Mouse (Mus musculus): Measurements from ENCODE around the gene Lrfn2. TPM values are rescaled to one million over a fixed set of nuclear protein-coding genes. Genes with fewer than 3 reads are reported as not detected.

The Lrfn2 gene
- polyA plus RNA-seq, 1 experiment: 3.1 TPM

DNA sequence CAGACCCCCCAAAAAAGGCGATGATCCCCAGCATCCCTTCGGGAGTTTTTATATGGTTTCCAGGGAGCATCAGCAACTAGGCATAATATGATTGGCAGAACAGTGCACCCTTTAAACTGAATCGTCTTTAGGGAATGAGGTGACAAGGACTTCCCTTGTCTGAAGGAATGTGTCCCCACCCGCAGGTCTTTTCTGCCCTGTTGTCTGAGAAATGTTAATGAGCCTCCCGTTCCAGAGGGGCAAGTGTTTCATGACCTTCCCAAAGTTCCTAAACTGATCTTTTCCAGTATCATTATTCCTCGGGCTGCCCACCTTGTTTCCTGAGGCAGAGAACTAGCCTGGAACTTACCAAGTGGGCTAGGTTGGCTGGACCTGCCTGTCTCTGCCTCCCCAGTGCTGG is 40.7 kb downstream of the Lrfn2 start:
- 61% methylated on average over 6 of the region's 6 CpGs for WGBS
- no peak for DNase-seq
- TF ChIP-seq POLR2A (IDR thresholded peaks at IDR 0.05; ENCODE audit: borderline replicate concordance, insufficient read depth, low read length): no peak
- no peak for TF ChIP-seq CTCF (IDR thresholded peaks at IDR 0.05; ENCODE audit: borderline replicate concordance, insufficient read depth, low read depth, low read length)
- Histone ChIP-seq H3K27ac (ENCODE audit: insufficient read depth, low read length) (no peak overlapping the region), H3K4me3 (replicated peaks; ENCODE audit: insufficient read depth, low read depth, low read length) (no peak overlapping the region), H3K27me3 (ENCODE audit: control insufficient read depth, insufficient read depth, low read length) (no peaks in the 10 kb centered on the region; the same call in 1 of the 2 replicates), H3K4me1 (ENCODE audit: control insufficient read depth, insufficient read depth, low read length) (peaks cover 4% of the 10 kb centered on the region)

GRCm38 (mm10) chr17:48973394-48973793 is 41.2 kb downstream of the Lrfn2 start:
- Histone ChIP-seq H3K4me1 (ENCODE audit: control insufficient read depth, insufficient read depth, low read length) (peaks cover 6% of the 10 kb centered on the region), H3K4me3 (replicated peaks; ENCODE audit: insufficient read depth, low read depth, low read length) (no peak overlapping the region)

GRCm38 (mm10) chr17:48975055-48975454 is 42.9 kb downstream of the Lrfn2 start:
- 61% methylated on average over 4 of the region's 4 CpGs for WGBS
- H3K27ac ChIP-seq (ENCODE audit: insufficient read depth, low read length): no peak overlapping the region
- DNase-seq: no peak

More at GRCm38 (mm10) chr17:48973394-48973793, 41.2 kb downstream of the Lrfn2 start:
- Histone ChIP-seq H3K27me3 (ENCODE audit: control insufficient read depth, insufficient read depth, low read length) (no peaks in the 10 kb centered on the region; the same call in 1 of the 2 replicates), H3K27ac (ENCODE audit: insufficient read depth, low read length) (no peak overlapping the region)
- WGBS: 70% methylated on average over 3 of the region's 3 CpGs
- TF ChIP-seq POLR2A (IDR thresholded peaks at IDR 0.05; ENCODE audit: borderline replicate concordance, insufficient read depth, low read length) (no peak), CTCF (IDR thresholded peaks at IDR 0.05; ENCODE audit: borderline replicate concordance, insufficient read depth, low read depth, low read length) (no peak)
- no peak for DNase-seq

GRCm38 (mm10) chr17:48976611-48977022 is 44.4 kb downstream of the Lrfn2 start:
- no peak overlapping the region for H3K4me3 ChIP-seq (replicated peaks; ENCODE audit: insufficient read depth, low read depth, low read length)
- no peak for TF ChIP-seq CTCF (IDR thresholded peaks at IDR 0.05; ENCODE audit: borderline replicate concordance, insufficient read depth, low read depth, low read length)
- TF ChIP-seq POLR2A (IDR thresholded peaks at IDR 0.05; ENCODE audit: borderline replicate concordance, insufficient read depth, low read length): no peak
- WGBS: 76% methylated on average over 5 of the region's 5 CpGs
- peaks cover 6% of the 10 kb centered on the region for H3K4me1 ChIP-seq (ENCODE audit: control insufficient read depth, insufficient read depth, low read length)
- no peaks in the 10 kb centered on the region; the same call in 1 of the 2 replicates for H3K27me3 ChIP-seq (ENCODE audit: control insufficient read depth, insufficient read depth, low read length)
- peak in 1 of 2 experiments; percentile 7 for DNase-seq
- H3K27ac ChIP-seq (ENCODE audit: insufficient read depth, low read length): no peak overlapping the region

More at GRCm38 (mm10) chr17:48975055-48975454, 42.9 kb downstream of the Lrfn2 start:
- no peaks in the 10 kb centered on the region; the same call in 1 of the 2 replicates for H3K27me3 ChIP-seq (ENCODE audit: control insufficient read depth, insufficient read depth, low read length)
- TF ChIP-seq CTCF (IDR thresholded peaks at IDR 0.05; ENCODE audit: borderline replicate concordance, insufficient read depth, low read depth, low read length) (no peak), POLR2A (IDR thresholded peaks at IDR 0.05; ENCODE audit: borderline replicate concordance, insufficient read depth, low read length) (no peak)
- no peak overlapping the region for H3K4me3 ChIP-seq (replicated peaks; ENCODE audit: insufficient read depth, low read depth, low read length)
- peaks cover 6% of the 10 kb centered on the region for H3K4me1 ChIP-seq (ENCODE audit: control insufficient read depth, insufficient read depth, low read length)

DNA sequence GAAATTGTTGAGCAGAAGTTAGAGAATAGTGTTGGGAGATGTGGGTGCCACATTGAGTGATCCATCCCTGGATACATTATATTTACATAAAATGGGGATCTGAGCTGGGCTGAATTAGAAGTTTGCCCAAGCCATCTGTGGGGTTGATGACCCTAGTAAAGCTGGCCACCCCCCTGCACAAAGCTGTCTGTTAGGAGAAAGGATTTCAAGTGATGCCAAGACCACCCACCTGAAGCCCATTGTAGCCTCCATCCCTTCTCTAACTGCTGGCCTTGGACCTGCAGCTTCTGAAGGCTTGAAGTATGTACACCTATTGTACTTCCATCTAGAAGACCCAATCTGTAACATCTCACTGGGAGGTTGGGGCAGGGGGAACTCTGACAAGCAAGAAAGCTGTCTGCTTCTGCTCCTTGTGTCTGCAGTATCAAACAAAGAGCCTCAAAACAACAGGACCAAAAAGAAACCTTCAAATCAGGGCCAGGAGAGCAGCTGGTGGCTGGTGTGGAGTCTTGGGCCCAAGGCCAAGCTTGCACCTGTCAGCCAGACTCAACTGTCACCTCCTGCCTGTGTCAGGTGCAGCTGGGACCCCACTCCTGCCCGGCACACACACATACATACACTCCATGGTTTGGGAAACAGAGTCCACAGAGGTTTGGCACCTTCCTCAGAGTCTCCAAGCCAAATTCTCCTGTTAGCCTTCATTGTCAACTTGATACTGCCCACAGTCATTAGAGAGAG is 63.2 kb downstream of the Lrfn2 start:
- Histone ChIP-seq H3K4me3 (replicated peaks; ENCODE audit: insufficient read depth, low read depth, low read length) (no peak overlapping the region), H3K27me3 (ENCODE audit: control insufficient read depth, insufficient read depth, low read length) (no peaks in the 10 kb centered on the region), H3K27ac (ENCODE audit: insufficient read depth, low read length) (no peak overlapping the region), H3K4me1 (ENCODE audit: control insufficient read depth, insufficient read depth, low read length) (no peaks in the 10 kb centered on the region)
- TF ChIP-seq POLR2A (IDR thresholded peaks at IDR 0.05; ENCODE audit: borderline replicate concordance, insufficient read depth, low read length): no peak
- no peak for TF ChIP-seq CTCF (IDR thresholded peaks at IDR 0.05; ENCODE audit: borderline replicate concordance, insufficient read depth, low read depth, low read length)
- DNase-seq: no peak
- 50% methylated on average over 1 of the region's 1 CpGs for WGBS

- no peak for TF ChIP-seq POLR2A (IDR thresholded peaks at IDR 0.05; ENCODE audit: borderline replicate concordance, insufficient read depth, low read length)
- TF ChIP-seq CTCF (IDR thresholded peaks at IDR 0.05; ENCODE audit: borderline replicate concordance, insufficient read depth, low read depth, low read length): no peak
- WGBS: 35% methylated on average over 11 of the region's 11 CpGs
- H3K4me3 ChIP-seq (replicated peaks; ENCODE audit: insufficient read depth, low read depth, low read length): no peak overlapping the region
- H3K27ac ChIP-seq (ENCODE audit: insufficient read depth, low read length): no peak overlapping the region
- no peaks in the 10 kb centered on the region for H3K27me3 ChIP-seq (ENCODE audit: control insufficient read depth, insufficient read depth, low read length)
- no peaks in the 10 kb centered on the region for H3K4me1 ChIP-seq (ENCODE audit: control insufficient read depth, insufficient read depth, low read length)
- DNase-seq: no peak
Observed at GRCm38 (mm10) chr17:48999463-49000227, 67.5 kb downstream of the Lrfn2 start.

DNA sequence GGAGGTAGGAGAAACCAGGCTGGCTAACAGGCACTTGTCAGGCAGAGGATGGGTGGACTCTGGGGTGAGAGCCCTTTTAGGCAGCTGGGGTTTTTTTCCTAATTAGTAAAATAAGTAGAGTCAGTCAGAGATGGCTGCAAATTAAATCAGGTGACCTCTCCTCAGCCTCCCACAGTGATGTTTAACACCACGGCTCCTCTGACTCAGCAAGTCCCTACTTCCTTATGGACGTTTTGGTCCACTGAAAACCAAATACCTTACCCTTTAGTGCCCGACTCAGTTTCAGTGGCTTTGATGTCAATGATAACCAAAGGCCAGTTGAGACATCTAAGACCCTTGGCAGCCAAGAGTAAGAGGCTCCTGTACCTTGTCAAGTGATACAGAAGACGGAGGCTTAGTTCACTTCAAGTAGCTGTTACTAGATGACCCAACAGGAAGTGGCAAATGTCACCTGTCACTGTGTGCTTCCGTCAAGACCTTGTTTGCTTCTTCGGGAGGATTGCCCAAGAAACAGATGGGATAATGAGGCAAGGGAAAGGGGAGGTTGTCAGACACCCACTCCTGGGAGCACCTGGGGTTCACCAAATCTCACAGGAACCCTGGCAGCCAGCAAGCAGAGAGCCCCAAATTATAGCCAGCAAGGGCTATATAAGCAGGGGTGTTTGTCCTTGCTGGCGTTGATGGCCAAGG is 77.3 kb downstream of the Lrfn2 start:
- no peak for TF ChIP-seq CTCF (IDR thresholded peaks at IDR 0.05; ENCODE audit: borderline replicate concordance, insufficient read depth, low read depth, low read length)
- H3K27ac ChIP-seq (ENCODE audit: insufficient read depth, low read length): no peak overlapping the region
- no peak overlapping the region for H3K4me3 ChIP-seq (replicated peaks; ENCODE audit: insufficient read depth, low read depth, low read length)
- no peak for DNase-seq
- no peaks in the 10 kb centered on the region for H3K27me3 ChIP-seq (ENCODE audit: control insufficient read depth, insufficient read depth, low read length)
- no peaks in the 10 kb centered on the region for H3K4me1 ChIP-seq (ENCODE audit: control insufficient read depth, insufficient read depth, low read length)
- WGBS: 70% methylated on average over 7 of the region's 7 CpGs
